Mouse (Mus musculus) heart, postnatal 0 days (tissue): ENCODE results near the gene 4933428G20Rik. TPM values are rescaled to one million over a fixed set of nuclear protein-coding genes. Genes with fewer than 3 reads are reported as not detected.
A peak's percentile ranks its signal among the peaks of the same experiment; 100 is the strongest.

Source experiments
- ATAC-seq: fragments of 200-750 bp; cut with Nextera tagmentation; 2 replicates; pipeline ENCODE4 v1.8.0; 2017; ENCODE audit warnings: low read depth, moderate number of reproducible peaks, moderate library complexity; ENCODE audit not compliant: insufficient read depth
- DNase-seq: peaks from one replicate; pipeline ENCODE4 v3.0.0-alpha.2; 2016; ENCODE audit warnings: low spot score
- H3K27ac ChIP-seq: fragments of 300-500 bp; sonication (generic); 2 replicates; pipeline ENCODE4 v1.5.1; 2014; ENCODE audit warnings: low read depth, mild to moderate bottlenecking
- H3K27me3 ChIP-seq: fragments of 300-500 bp; sonication (generic); 2 replicates; pipeline ENCODE4 v1.6.1; 2014; ENCODE audit warnings: low read length, mixed read lengths; ENCODE audit not compliant: control insufficient read depth, insufficient read depth
- H3K36me3 ChIP-seq: fragments of 300-500 bp; sonication (generic); replicated peaks from 2 replicates; pipeline ENCODE4 v1.6.1; 2014; ENCODE audit warnings: low read length, mixed read lengths; ENCODE audit not compliant: control insufficient read depth, insufficient read depth
- H3K4me1 ChIP-seq: fragments of 300-500 bp; sonication (generic); 2 replicates; pipeline ENCODE4 v1.6.1; 2014; ENCODE audit warnings: antibody characterized with exemption; ENCODE audit not compliant: control insufficient read depth, insufficient read depth
- H3K4me2 ChIP-seq: fragments of 300-500 bp; sonication (generic); 2 replicates; pipeline ENCODE4 v1.6.1; 2014; ENCODE audit warnings: low read depth, mild to moderate bottlenecking, low read length, moderate library complexity
- H3K4me3 ChIP-seq: fragments of 300-500 bp; sonication (generic); 2 replicates; pipeline ENCODE4 v1.5.1; 2014; ENCODE audit warnings: low read depth, low read length
- H3K9ac ChIP-seq: fragments of 300-500 bp; sonication (generic); replicated peaks from 2 replicates; pipeline ENCODE4 v1.6.1; 2014; ENCODE audit warnings: low read depth, low read length, mixed read lengths
- H3K9me3 ChIP-seq: fragments of 300-500 bp; sonication (generic); replicated peaks from 2 replicates; pipeline ENCODE4 v1.6.1; 2016; ENCODE audit warnings: low read length; ENCODE audit not compliant: control insufficient read depth
- CTCF ChIP-seq: IDR thresholded peaks from 2 replicates; pipeline ENCODE4 v1.5.1; 2016; ENCODE audit warnings: antibody characterized with exemption, control low read depth, low read depth
- EP300 ChIP-seq: IDR thresholded peaks from 2 replicates; pipeline ENCODE4 v1.6.1; 2016; ENCODE audit warnings: antibody characterized with exemption, low read depth
- WGBS: fragments of 180-500 bp; shearing (Covaris S2); extraction: QIAGEN DNeasy Blood & Tissue Kit; methylation state at CpG from one replicate; pipeline ENCODE4 v1.1.7; 2014; 5-methylcytosine and 5-hydroxymethylcytosine counted together
- polyA plus RNA-seq: library from polyadenylated mRNA; unstranded; fragments of >200 nt; fragmentation: Nextera tagmentation; extraction: Ambion mirVana; gene quantifications from 2 replicates; pipeline ENCODE4 v1.2.1, GENCODE M21; 2015
- total RNA-seq: library from RNA; depleted of rRNA; stranded (reverse); fragments of >200 nt; gene quantifications from 2 replicates; pipeline ENCODE4 v1.2.3, GENCODE M21; 2014; ENCODE audit warnings: low replicate concordance

The 4933428G20Rik gene
- total and polyA plus RNA-seq, 2 experiments from 2014 or later: 0.45 TPM; not detected in 1

DNA sequence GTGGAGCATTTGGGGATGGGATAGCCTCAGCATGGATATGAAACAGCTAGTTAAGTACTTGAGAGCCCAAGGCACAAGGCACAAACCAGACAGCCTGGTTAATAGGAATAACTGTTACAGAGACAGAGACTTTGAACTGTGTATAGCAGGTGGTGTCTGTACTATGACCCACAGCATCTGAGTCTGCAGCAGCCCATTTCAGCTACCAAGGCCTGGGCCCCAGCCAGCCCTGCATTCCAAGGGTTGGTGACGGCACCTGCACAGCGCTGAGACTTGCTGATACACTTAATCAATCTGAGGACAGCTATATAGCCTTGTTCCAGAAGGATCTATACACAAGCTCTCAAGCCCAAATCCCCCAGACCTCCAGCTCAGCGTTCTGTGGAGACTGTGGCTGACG lies 2.6 kb downstream of the 4933428G20Rik start:
- TF ChIP-seq CTCF: no peak
- TF ChIP-seq EP300: no peak
- ATAC-seq: no peak
- H3K4me2 ChIP-seq: no peak overlapping the region
- H3K4me1 ChIP-seq: no peaks in the 10 kb centered on the region
- no peaks in the 10 kb centered on the region for H3K27me3 ChIP-seq
- H3K27ac ChIP-seq: no peak overlapping the region
- no peak for DNase-seq
- peaks cover 88% of the 10 kb centered on the region for H3K36me3 ChIP-seq
- no peak overlapping the region for H3K9ac ChIP-seq
- H3K4me3 ChIP-seq: no peak overlapping the region
- no peaks in the 10 kb centered on the region; the same call in 1 of the 2 replicates for H3K9me3 ChIP-seq
- WGBS: 93% methylated on average over 4 of the region's 4 CpGs

DNA sequence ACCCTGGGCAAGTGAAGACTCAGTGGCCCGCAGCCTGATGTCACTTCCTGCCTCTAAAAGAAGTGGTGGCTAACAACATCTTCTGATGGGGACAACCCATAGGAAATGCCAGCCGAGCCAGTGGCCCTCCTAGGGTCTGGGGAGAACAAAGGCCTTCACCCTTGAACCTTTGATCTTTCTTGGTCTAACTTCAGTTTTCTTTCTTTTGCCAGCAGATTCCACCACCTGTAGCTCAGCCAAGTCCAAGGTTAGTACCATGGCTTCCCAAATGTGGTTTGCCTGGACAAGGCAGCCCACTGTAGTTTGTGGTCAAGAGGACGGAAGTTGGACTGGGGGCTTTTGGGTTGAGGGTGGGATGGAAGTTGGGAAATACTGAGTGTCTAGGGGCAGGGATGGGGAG lies 7.3 kb downstream of the 4933428G20Rik start:
- Histone ChIP-seq H3K4me2 (no peak overlapping the region), H3K27ac (no peak overlapping the region), H3K9ac (no peak overlapping the region), H3K4me1 (no peaks in the 10 kb centered on the region), H3K36me3 (peaks cover 79% of the 10 kb centered on the region), H3K27me3 (no peaks in the 10 kb centered on the region), H3K9me3 (no peaks in the 10 kb centered on the region; the same call in 1 of the 2 replicates), H3K4me3 (no peak overlapping the region)
- WGBS: 92% methylated on average over 3 of the region's 3 CpGs
- no peak for DNase-seq
- ATAC-seq: no peak
- TF ChIP-seq EP300: no peak
- no peak for TF ChIP-seq CTCF

DNA sequence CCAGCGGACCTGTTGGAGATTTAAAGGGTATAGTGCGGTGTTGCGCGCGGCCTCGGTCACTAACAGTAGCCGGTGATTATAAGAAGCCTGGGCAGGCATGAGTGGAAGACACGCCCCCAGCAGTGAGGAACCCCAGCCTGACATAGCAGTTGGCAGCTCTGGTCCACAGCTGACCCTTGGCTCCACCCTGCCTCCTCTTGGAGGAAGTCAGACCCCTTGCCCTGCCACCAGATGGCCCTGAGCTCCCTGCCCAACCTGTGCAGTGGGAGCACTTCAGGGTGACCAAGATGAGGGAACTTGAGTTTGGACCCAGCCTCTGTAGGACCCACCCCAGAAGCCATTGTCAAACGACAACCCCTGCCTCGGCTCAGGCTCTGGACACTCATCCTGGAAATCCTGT lies 8.5 kb downstream of the 4933428G20Rik start:
- ATAC-seq (0 out of 2 replicates have a peak, but pooled peaks have one; percentile 16), DNase-seq (no peak)
- Histone ChIP-seq H3K4me2 (no peak overlapping the region), H3K4me1 (no peaks in the 10 kb centered on the region), H3K4me3 (no peak overlapping the region), H3K27me3 (no peaks in the 10 kb centered on the region), H3K27ac (no peak overlapping the region), H3K9me3 (no peaks in the 10 kb centered on the region; the same call in 1 of the 2 replicates), H3K36me3 (peaks cover 78% of the 10 kb centered on the region), H3K9ac (no peak overlapping the region)
- no peak for TF ChIP-seq CTCF
- no peak for TF ChIP-seq EP300
- 88% methylated on average over 10 of the region's 10 CpGs for WGBS

DNA sequence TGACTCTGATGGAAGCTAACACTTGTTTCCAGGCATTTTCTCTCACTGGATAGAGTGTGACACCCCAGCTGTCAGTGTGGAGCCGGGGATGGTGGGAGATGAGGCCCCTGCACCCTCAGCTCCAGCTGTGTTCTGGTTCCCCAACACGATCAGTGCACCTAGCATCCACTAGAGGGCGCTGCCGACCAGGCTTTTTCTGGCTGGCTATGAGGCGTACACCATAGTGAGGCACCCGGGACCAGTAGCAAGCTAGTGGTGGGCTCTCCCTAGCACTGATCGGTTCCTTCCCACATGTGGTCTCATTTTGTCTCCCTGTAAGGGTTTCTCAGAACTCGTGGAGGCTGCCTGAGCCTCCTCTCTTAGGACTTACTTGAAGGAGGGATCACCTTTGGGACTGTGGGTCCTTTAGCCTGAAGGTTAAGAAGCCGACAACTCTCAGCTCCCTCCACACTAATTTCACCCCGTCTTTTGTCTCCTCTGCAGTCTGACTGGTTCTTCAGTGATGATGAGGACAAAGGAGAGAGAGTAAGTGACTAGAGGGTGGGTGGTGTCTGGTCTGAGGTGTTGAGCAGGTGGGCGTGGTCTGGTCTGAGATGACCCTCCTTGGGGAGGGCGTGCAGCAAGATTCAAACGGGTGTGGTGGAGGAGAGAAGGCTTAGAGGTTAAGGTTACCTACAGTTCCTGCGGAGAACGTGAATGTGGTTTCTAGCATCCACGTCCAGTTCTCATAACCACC lies 10.4 kb downstream of the 4933428G20Rik start:
- Histone ChIP-seq H3K4me1 (no peaks in the 10 kb centered on the region), H3K9ac (no peak overlapping the region), H3K27me3 (no peaks in the 10 kb centered on the region), H3K9me3 (no peaks in the 10 kb centered on the region; the same call in 1 of the 2 replicates), H3K4me2 (no peak overlapping the region), H3K4me3 (no peak overlapping the region), H3K27ac (no peak overlapping the region), H3K36me3 (peaks cover 81% of the 10 kb centered on the region)
- peak; percentile 88 for TF ChIP-seq CTCF
- no peak for TF ChIP-seq EP300
- DNase-seq: peak; percentile 38
- whole genome bisulfite sequencing: 49% methylated on average over 16 of the region's 16 CpGs
- peak; percentile 47 for ATAC-seq

DNA sequence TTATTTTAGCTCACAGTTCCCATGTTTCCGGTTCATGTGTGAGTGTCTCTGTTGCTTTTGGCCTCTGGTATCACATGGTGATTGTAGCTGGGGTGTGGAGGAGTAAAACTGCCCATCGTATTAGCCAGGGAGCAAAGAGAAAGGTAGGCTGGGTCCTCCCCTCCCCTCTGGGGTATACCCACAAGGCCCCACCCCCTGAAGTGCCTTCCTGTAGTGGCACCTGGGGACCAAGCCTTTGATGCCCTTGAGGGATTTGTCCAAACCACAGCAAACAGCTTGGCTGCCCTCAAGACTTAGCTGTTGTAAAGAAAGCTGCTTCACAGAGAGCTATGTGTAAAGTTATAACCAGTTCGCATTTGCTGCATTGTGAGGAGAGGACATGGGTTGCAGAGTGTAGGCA lies 12.5 kb downstream of the 4933428G20Rik start:
- 47% methylated on average over 3 of the region's 3 CpGs for WGBS
- H3K36me3 ChIP-seq: peaks cover 77% of the 10 kb centered on the region

More for the DNA sequence above, 12.5 kb downstream of the 4933428G20Rik start:
- Histone ChIP-seq H3K27me3 (no peaks in the 10 kb centered on the region), H3K9ac (no peak overlapping the region), H3K4me3 (no peak overlapping the region), H3K4me1 (no peaks in the 10 kb centered on the region), H3K27ac (no peak overlapping the region), H3K9me3 (no peaks in the 10 kb centered on the region), H3K4me2 (no peak overlapping the region)
- DNase-seq (no peak), ATAC-seq (no peak)
- TF ChIP-seq CTCF (no peak), EP300 (no peak)
